Mouse (Mus musculus): ENCODE measurements at regions not wholly inside any gene's neighbourhood (a gene's known extent, or its start where the extent isn't known, plus 50 kb on each side); places are given as distances from the start of the nearest gene placed in this dataset.

DNA sequence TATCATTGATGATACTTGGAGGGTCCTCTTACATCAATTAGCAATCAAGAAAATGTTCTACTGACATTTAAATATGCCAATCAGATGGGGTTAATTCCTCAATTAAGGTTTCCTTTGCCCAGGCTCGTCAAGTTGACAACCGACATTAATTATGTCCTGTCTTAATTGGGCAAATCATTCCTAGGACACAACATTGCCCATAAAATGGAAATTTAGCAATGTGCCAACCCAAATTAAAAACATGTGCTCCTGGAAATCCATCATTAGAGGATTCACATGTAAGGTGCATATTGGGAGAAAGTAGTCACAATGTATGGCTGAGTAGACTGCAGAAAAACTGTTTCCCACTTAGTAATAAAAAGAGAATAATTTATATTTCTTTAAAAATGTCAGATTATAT, 483.6 kb upstream of the B430305J03Rik start:
- Histone ChIP-seq H3K9ac (replicated peaks) (no peak overlapping the region), H3K36me3 (no peaks in the 10 kb centered on the region), H3K27me3 (no peaks in the 10 kb centered on the region), H3K4me3 (replicated peaks) (no peak overlapping the region), H3K4me2 (replicated peaks) (no peak overlapping the region), H3K9me3 (no peaks in the 10 kb centered on the region), H3K4me1 (replicated peaks) (0 out of 2 replicates have a peak, but pooled peaks cover 6% of the 10 kb centered on the region), H3K27ac (no peak overlapping the region)
- 83% methylated on average over 2 of the region's 2 CpGs for WGBS
- ATAC-seq, result no peak

DNA sequence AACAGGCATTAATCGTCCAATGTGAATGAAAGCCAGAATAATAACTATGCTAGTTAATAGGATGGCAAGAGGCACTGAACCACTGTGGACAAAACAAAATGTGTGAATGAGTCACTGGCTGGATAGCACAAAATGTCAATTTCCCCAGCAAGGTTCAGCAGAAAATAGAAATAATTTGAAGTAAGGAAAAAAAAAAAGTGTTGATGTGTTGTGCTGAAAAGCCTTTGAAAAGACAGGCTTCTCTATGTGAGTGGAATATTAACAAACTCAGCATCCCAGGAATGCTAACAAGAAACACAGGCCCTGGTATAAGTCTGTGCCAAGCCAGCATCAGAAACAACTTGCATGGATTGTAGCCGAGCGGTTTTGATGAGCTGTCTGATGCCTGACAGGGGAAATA, 481.0 kb upstream of the B430305J03Rik start:
- Histone ChIP-seq H3K4me3 (replicated peaks) (no peak overlapping the region), H3K27ac (peak overlapping the region; percentile 31; the same call in 1 of the 2 replicates), H3K27me3 (no peaks in the 10 kb centered on the region), H3K36me3 (no peaks in the 10 kb centered on the region), H3K9me3 (no peaks in the 10 kb centered on the region), H3K9ac (replicated peaks) (no peak overlapping the region), H3K4me1 (replicated peaks) (0 out of 2 replicates have a peak, but pooled peaks cover 6% of the 10 kb centered on the region), H3K4me2 (replicated peaks) (no peak overlapping the region)
- 44% methylated on average over 3 of the region's 3 CpGs for WGBS
- peak; percentile 88 for ATAC-seq

DNA sequence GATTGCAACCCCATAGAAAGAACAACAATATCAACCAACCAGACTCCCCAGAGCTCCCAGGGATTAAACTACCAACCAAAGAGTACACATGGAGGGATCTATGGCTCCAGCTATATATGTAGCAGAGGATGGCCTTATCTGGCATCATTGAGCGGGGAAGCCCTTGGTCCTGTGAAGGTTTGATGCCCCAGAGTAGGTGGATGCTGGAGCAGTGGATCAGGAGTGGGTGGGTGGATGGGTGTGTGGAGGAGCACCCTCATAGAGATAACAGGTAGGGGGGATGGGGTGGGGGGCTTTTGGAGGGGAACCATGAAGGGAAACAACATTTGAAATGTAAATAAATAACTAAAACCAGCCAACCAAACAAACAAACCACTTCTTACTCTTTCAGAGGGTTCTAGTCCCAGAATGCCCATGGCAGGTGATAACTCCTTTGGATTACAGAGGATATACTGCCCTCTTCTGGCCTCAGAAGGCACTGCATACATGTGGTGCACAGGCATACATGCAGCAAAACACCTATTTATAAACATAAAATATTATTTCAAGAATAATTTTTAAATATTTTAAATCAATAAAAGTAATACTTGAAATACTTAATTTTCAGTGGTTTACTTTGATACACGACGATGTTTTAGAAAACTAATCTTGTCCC, 473.7 kb upstream of the B430305J03Rik start:
- 58% methylated on average over 3 of the region's 3 CpGs for WGBS
- H3K27ac ChIP-seq, result no peak overlapping the region
- ATAC-seq, result peak; percentile 74

DNA sequence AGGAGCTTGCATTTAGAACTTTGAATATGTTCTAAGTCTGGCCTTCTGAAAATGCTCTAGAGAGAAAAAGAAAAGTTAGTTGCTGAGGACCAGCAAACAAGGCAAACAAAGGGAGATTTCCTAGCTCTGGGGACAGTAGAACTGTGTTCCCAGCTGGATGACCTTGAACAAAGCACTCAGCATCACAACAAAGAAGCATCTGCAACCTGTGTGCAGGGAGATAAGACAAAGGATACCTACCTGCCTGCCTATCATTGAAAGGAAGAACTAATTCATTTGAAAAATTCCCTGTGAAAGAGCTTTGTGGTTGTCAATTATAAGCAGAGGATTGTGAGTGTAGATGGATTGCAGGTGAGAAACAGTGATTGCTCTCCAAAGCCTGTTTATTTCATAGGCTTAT, 451.1 kb upstream of the B430305J03Rik start:
- no peak overlapping the region for H3K4me2 ChIP-seq (replicated peaks)
- no peak for ATAC-seq

More for the DNA sequence above, 473.7 kb upstream of the B430305J03Rik start:
- no peaks in the 10 kb centered on the region for H3K9me3 ChIP-seq
- H3K4me3 ChIP-seq (replicated peaks), result no peak overlapping the region
- H3K4me1 ChIP-seq (replicated peaks), result no peaks in the 10 kb centered on the region
- H3K27me3 ChIP-seq, result no peaks in the 10 kb centered on the region
- no peak overlapping the region for H3K4me2 ChIP-seq (replicated peaks)
- H3K9ac ChIP-seq (replicated peaks), result no peak overlapping the region
- no peaks in the 10 kb centered on the region for H3K36me3 ChIP-seq

DNA sequence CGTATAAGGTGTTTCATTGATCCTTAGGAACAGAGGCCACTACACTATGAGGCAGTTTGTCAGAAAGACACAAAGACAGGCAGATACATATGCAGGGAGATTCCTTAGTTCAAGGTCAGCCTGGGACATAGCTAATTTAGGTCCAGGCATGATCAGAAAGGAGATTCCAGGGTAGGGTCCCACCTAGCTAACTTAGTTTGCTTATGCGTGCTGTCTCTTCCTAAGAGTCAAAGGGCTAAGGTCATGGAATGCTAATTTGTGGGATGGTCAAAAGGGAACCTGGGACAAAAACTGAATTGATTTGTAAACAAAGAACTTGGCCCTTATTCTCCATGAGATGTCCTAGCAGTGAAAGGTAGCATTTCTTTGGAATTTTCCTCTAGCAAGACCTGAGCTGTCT, 430.3 kb upstream of the B430305J03Rik start:
- no peaks in the 10 kb centered on the region for H3K36me3 ChIP-seq
- no peak overlapping the region for H3K9ac ChIP-seq (replicated peaks)
- no peak for ATAC-seq
- no peak overlapping the region for H3K27ac ChIP-seq
- 81% methylated on average over 2 of the region's 2 CpGs for WGBS
- no peak overlapping the region for H3K4me2 ChIP-seq (replicated peaks)
- no peak overlapping the region for H3K4me3 ChIP-seq (replicated peaks)
- H3K9me3 ChIP-seq, result no peaks in the 10 kb centered on the region
- no peaks in the 10 kb centered on the region for H3K4me1 ChIP-seq (replicated peaks)
- no peaks in the 10 kb centered on the region for H3K27me3 ChIP-seq

More for the DNA sequence above, 451.1 kb upstream of the B430305J03Rik start:
- H3K4me1 ChIP-seq (replicated peaks), result no peaks in the 10 kb centered on the region
- H3K9me3 ChIP-seq, result no peaks in the 10 kb centered on the region
- no peaks in the 10 kb centered on the region for H3K36me3 ChIP-seq
- no peak overlapping the region for H3K9ac ChIP-seq (replicated peaks)
- no peaks in the 10 kb centered on the region for H3K27me3 ChIP-seq
- no peak overlapping the region for H3K4me3 ChIP-seq (replicated peaks)
- H3K27ac ChIP-seq, result no peak overlapping the region

DNA sequence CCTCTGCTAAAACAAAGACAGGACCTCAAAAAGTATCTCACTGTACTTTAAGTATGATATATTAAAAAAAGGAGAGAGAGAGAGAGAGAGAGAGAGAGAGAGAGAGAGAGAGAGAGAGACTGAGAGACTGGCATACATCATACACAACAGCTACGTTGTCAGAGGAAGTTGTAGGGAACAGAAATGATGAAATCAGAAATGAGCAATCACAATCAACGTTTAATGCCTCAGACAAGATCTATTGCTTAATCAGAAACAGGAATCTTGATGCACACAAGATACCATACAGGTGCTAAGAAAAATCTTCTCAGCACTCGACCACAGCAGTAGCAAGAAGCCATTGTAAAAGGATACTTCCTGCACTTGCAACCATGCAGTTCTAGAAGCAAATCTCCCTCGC, 424.9 kb upstream of the B430305J03Rik start:
- Histone ChIP-seq H3K36me3 (no peaks in the 10 kb centered on the region), H3K27ac (no peak overlapping the region), H3K4me2 (replicated peaks) (no peak overlapping the region), H3K9me3 (no peaks in the 10 kb centered on the region), H3K4me3 (replicated peaks) (no peak overlapping the region), H3K4me1 (replicated peaks) (no peaks in the 10 kb centered on the region), H3K9ac (replicated peaks) (no peak overlapping the region), H3K27me3 (no peaks in the 10 kb centered on the region)
- no peak for ATAC-seq
- 88% methylated on average over 4 of the region's 4 CpGs for WGBS
